Mouse (Mus musculus): Measurements from ENCODE around the gene Serbp1. TPM values are rescaled to one million over a fixed set of nuclear protein-coding genes. Genes with fewer than 3 reads are reported as not detected.

Serbp1 gene
- polyA plus RNA-seq, 1 experiment from 2014 or later: 404 TPM

DNA sequence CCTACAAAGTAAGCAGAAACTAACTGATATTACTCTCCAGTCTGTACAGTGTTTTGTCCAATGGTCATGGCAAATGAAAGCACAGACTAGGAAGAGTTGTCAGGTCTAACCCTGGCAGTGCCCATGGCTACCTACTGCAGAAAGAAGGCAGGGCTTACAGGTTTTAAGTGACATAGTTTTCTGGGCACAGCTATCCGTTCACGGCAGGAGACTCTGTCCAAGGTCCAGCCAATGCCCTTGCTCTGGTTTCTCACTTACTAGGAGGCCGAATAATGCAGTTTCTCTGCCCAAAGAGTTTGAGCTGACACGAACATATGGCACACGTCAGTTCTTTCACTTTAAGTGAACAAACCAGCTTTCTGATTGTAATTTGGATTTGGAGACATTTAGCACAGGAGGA, 79.1 kb downstream of the Serbp1 start:
- no peak overlapping the region for H3K27ac ChIP-seq
- no peaks in the 10 kb centered on the region for H3K27me3 ChIP-seq
- no peaks in the 10 kb centered on the region for H3K9me3 ChIP-seq (replicated peaks)
- no peak for ATAC-seq (ENCODE audit: low FRiP score)
- no peak overlapping the region for H3K9ac ChIP-seq
- H3K36me3 ChIP-seq: no peaks in the 10 kb centered on the region
- H3K4me3 ChIP-seq: no peak overlapping the region
- WGBS: 75% methylated on average over 5 of the region's 5 CpGs
- no peak overlapping the region for H3K4me2 ChIP-seq (replicated peaks)
- H3K4me1 ChIP-seq: no peaks in the 10 kb centered on the region

- H3K4me3 ChIP-seq: no peak overlapping the region
- H3K4me1 ChIP-seq: no peaks in the 10 kb centered on the region
- H3K36me3 ChIP-seq: no peaks in the 10 kb centered on the region
- H3K9ac ChIP-seq: no peak overlapping the region
- no peaks in the 10 kb centered on the region for H3K27me3 ChIP-seq
- WGBS: 84% methylated on average over 8 of the region's 8 CpGs
- no peak overlapping the region for H3K27ac ChIP-seq
- H3K9me3 ChIP-seq (replicated peaks): no peaks in the 10 kb centered on the region
- no peak for ATAC-seq (ENCODE audit: low FRiP score)
- no peak overlapping the region for H3K4me2 ChIP-seq (replicated peaks)
Measured at GRCm38 (mm10) chr6:67317827-67318338, 79.9 kb downstream of the Serbp1 start.

GRCm38 (mm10) chr6:67318451-67318850, 80.5 kb downstream of the Serbp1 start:
- no peak for ATAC-seq (ENCODE audit: low FRiP score)
- WGBS: 38% methylated on average over 10 of the region's 10 CpGs
- H3K4me1 ChIP-seq: no peaks in the 10 kb centered on the region

DNA sequence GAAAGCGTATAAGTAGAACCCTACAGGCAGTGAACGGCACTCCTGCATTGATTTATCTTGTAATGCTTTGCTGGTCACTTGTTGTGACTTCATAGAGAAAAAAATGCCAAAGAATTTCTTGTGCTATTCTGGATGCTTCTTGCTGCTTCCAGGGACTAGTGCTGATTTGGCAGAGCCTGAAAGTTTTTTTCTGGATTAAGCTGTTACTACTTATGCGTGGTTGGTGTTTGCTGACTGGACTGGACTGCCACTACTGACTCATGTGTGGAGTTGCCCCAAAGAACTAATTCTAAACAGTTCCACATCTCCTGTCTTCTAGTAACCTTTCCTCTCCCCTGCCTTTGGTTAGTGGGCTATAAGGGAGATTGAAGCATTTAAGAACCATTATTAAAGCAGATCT, 85.8 kb downstream of the Serbp1 start:
- H3K36me3 ChIP-seq: no peaks in the 10 kb centered on the region
- H3K4me1 ChIP-seq: no peaks in the 10 kb centered on the region
- H3K9me3 ChIP-seq (replicated peaks): no peaks in the 10 kb centered on the region
- H3K27me3 ChIP-seq: no peaks in the 10 kb centered on the region
- no peak overlapping the region for H3K9ac ChIP-seq
- no peak overlapping the region for H3K4me2 ChIP-seq (replicated peaks)
- no peak overlapping the region for H3K27ac ChIP-seq
- no peak overlapping the region for H3K4me3 ChIP-seq
- no peak for ATAC-seq (ENCODE audit: low FRiP score)
- 89% methylated on average over 3 of the region's 3 CpGs for WGBS

More at GRCm38 (mm10) chr6:67318451-67318850, 80.5 kb downstream of the Serbp1 start:
- no peak overlapping the region for H3K9ac ChIP-seq
- H3K36me3 ChIP-seq: no peaks in the 10 kb centered on the region
- no peak overlapping the region for H3K27ac ChIP-seq
- H3K4me2 ChIP-seq (replicated peaks): no peak overlapping the region
- H3K9me3 ChIP-seq (replicated peaks): no peaks in the 10 kb centered on the region
- no peaks in the 10 kb centered on the region for H3K27me3 ChIP-seq
- H3K4me3 ChIP-seq: no peak overlapping the region

DNA sequence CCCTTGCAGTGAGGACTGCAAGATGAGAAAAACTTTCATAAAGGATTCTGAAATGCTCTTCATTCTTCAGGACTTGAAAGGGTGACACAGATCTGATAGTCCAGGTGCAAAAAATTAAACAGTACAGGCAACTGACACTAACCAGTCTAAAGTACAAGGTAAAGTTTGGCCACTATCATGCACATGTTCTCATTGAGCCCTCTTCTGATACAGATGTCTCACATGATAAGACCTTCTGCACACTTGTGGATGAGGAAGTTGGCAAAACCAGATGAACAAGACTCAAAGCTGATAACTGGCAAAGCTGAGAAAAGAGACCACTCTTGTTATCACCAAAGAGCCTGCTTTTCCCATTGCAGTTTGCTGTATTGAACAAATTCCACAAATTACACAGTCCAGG, 100.0 kb downstream of the Serbp1 start:
- no peaks in the 10 kb centered on the region for H3K4me1 ChIP-seq
- no peaks in the 10 kb centered on the region for H3K9me3 ChIP-seq (replicated peaks)
- ATAC-seq (ENCODE audit: low FRiP score): no peak
- no peak overlapping the region for H3K4me3 ChIP-seq
- H3K9ac ChIP-seq: no peak overlapping the region
- no peak overlapping the region for H3K27ac ChIP-seq
- no peaks in the 10 kb centered on the region for H3K27me3 ChIP-seq
- H3K36me3 ChIP-seq: no peaks in the 10 kb centered on the region
- no peak overlapping the region for H3K4me2 ChIP-seq (replicated peaks)

- H3K27ac ChIP-seq: no peak overlapping the region
- no peaks in the 10 kb centered on the region for H3K36me3 ChIP-seq
- no peak overlapping the region for H3K4me3 ChIP-seq
- no peak for ATAC-seq (ENCODE audit: low FRiP score)
- no peak overlapping the region for H3K4me2 ChIP-seq (replicated peaks)
- no peaks in the 10 kb centered on the region for H3K27me3 ChIP-seq
- H3K9me3 ChIP-seq (replicated peaks): no peaks in the 10 kb centered on the region
- H3K9ac ChIP-seq: no peak overlapping the region
- no peaks in the 10 kb centered on the region for H3K4me1 ChIP-seq
Measured at GRCm38 (mm10) chr6:67339494-67339893, 101.5 kb downstream of the Serbp1 start.

Other genes with a start within 250 kb of the Serbp1 start
- 25.0 and 30.3 TPM in 2 replicates for gene Gadd45a, start 200.7 kb upstream of the Serbp1 start, polyA plus RNA-seq (2016; fragmentation: Nextera tagmentation; extraction: Ambion mirVana)
- gene Il12rb2, start 138.0 kb downstream of the Serbp1 start, polyA plus RNA-seq (2016; fragmentation: Nextera tagmentation; extraction: Ambion mirVana): 0.14 TPM in 1 of 2 replicates, not detected in the other